Mouse (Mus musculus): ENCODE data around the gene Tmc2. TPM values are rescaled to one million over a fixed set of nuclear protein-coding genes. Genes with fewer than 3 reads are reported as not detected.

The Tmc2 gene
- polyA plus RNA-seq, 1 experiment from 2014 or later, result not detected

GRCm38 (mm10) chr2:130162701-130163100 is 32.3 kb upstream of the Tmc2 start:
- H3K27ac ChIP-seq (replicated peaks), result no peak overlapping the region
- no peak overlapping the region for H3K4me2 ChIP-seq (replicated peaks; ENCODE audit: low read depth)
- H3K4me1 ChIP-seq (replicated peaks; ENCODE audit: control insufficient read depth, insufficient read depth), result no peaks in the 10 kb centered on the region
- no peak overlapping the region for H3K4me3 ChIP-seq (ENCODE audit: low read depth, low read length)
- DNase-seq (ENCODE audit: low spot score) (no peak), ATAC-seq (ENCODE audit: low FRiP score, low TSS enrichment) (no peak)
- WGBS, result 65% methylated on average over 5 of the region's 5 CpGs
- TF ChIP-seq EP300 (optimal IDR thresholded peaks at IDR 0.05), result no peak
- TF ChIP-seq CTCF (IDR thresholded peaks at IDR 0.05; ENCODE audit: low read depth), result no peak
- no peak overlapping the region for H3K9ac ChIP-seq (ENCODE audit: low read length)
- H3K9me3 ChIP-seq (ENCODE audit: control insufficient read depth, low read length), result no peaks in the 10 kb centered on the region
- H3K36me3 ChIP-seq (ENCODE audit: control insufficient read depth, insufficient read depth, low read length), result no peaks in the 10 kb centered on the region
- H3K27me3 ChIP-seq (ENCODE audit: control insufficient read depth, insufficient read depth, low read length), result no peaks in the 10 kb centered on the region

- WGBS, result 67% methylated on average over 9 of the region's 9 CpGs
- Histone ChIP-seq H3K9me3 (ENCODE audit: control insufficient read depth, low read length) (no peaks in the 10 kb centered on the region), H3K4me2 (replicated peaks; ENCODE audit: low read depth) (no peak overlapping the region), H3K36me3 (ENCODE audit: control insufficient read depth, insufficient read depth, low read length) (peaks cover 11% of the 10 kb centered on the region), H3K4me3 (ENCODE audit: low read depth, low read length) (no peak overlapping the region), H3K4me1 (replicated peaks; ENCODE audit: control insufficient read depth, insufficient read depth) (no peaks in the 10 kb centered on the region), H3K9ac (ENCODE audit: low read length) (no peak overlapping the region), H3K27me3 (ENCODE audit: control insufficient read depth, insufficient read depth, low read length) (no peaks in the 10 kb centered on the region), H3K27ac (replicated peaks) (no peak overlapping the region)
- TF ChIP-seq CTCF (IDR thresholded peaks at IDR 0.05; ENCODE audit: low read depth) (peak; percentile 67), EP300 (optimal IDR thresholded peaks at IDR 0.05) (no peak)
- ATAC-seq (ENCODE audit: low FRiP score, low TSS enrichment) (peak; percentile 35; the same call in 1 of the 2 replicates), DNase-seq (ENCODE audit: low spot score) (no peak)
These were observed 28.4 kb upstream of the Tmc2 start for GRCm38 (mm10) chr2:130166311-130167214.

DNA sequence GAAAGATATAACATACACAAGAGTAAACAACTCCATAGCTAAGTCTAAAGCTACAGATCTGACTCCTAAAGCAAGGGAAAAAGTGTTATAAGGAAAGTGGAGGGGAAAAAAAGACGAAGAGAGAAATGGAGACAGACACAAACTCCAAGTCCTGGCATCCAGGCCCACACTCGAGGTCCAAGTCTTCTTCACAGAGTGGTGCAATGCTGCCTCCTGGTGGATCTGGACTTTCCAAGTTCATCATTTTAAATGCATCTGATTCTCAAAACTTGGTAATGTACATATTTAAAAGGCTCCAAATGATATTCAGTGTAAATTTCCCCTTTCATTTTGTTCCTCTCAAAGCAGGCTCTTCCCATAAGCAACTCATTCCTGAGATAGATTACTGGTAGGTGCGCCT is 27.1 kb upstream of the Tmc2 start:
- no peak overlapping the region for H3K4me3 ChIP-seq (ENCODE audit: low read depth, low read length)
- no peak overlapping the region for H3K27ac ChIP-seq (replicated peaks)
- no peak overlapping the region for H3K4me2 ChIP-seq (replicated peaks; ENCODE audit: low read depth)
- no peak overlapping the region for H3K9ac ChIP-seq (ENCODE audit: low read length)
- H3K27me3 ChIP-seq (ENCODE audit: control insufficient read depth, insufficient read depth, low read length), result no peaks in the 10 kb centered on the region
- TF ChIP-seq CTCF (IDR thresholded peaks at IDR 0.05; ENCODE audit: low read depth) (peak; percentile 86), EP300 (optimal IDR thresholded peaks at IDR 0.05) (no peak)
- H3K36me3 ChIP-seq (ENCODE audit: control insufficient read depth, insufficient read depth, low read length), result peaks cover 19% of the 10 kb centered on the region
- ATAC-seq (ENCODE audit: low FRiP score, low TSS enrichment) (no peak), DNase-seq (ENCODE audit: low spot score) (peak; percentile 63)
- 48% methylated on average over 3 of the region's 3 CpGs for WGBS
- no peaks in the 10 kb centered on the region for H3K9me3 ChIP-seq (ENCODE audit: control insufficient read depth, low read length)
- H3K4me1 ChIP-seq (replicated peaks; ENCODE audit: control insufficient read depth, insufficient read depth), result no peaks in the 10 kb centered on the region

DNA sequence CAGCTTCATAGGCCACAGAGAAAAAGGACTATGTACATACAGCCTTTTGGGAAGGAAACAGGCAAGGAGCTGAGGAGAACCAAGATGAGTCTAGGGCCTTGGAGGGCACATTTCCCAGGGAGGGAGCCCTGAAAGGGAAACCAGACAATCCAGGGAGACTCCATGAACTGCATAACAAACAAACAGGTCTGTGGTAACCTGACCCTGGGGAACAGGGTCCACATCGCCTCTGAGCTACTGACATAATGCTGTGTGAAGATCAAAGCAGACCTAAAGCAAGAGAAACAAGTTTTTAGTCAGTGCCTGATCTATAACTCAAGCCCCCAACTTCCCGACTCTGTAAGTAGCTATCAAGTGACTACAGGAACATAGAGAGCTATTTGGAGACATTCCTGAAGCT is 23.3 kb upstream of the Tmc2 start:
- H3K27ac ChIP-seq (replicated peaks), result no peak overlapping the region
- no peak for ATAC-seq (ENCODE audit: low FRiP score, low TSS enrichment)
- no peak overlapping the region for H3K4me2 ChIP-seq (replicated peaks; ENCODE audit: low read depth)
- H3K9me3 ChIP-seq (ENCODE audit: control insufficient read depth, low read length), result no peaks in the 10 kb centered on the region
- H3K36me3 ChIP-seq (ENCODE audit: control insufficient read depth, insufficient read depth, low read length), result peaks cover 32% of the 10 kb centered on the region
- H3K4me3 ChIP-seq (ENCODE audit: low read depth, low read length), result no peak overlapping the region
- TF ChIP-seq EP300 (optimal IDR thresholded peaks at IDR 0.05) (no peak), CTCF (IDR thresholded peaks at IDR 0.05; ENCODE audit: low read depth) (no peak)
- peaks cover 2% of the 10 kb centered on the region; the same call in 1 of the 2 replicates for H3K4me1 ChIP-seq (replicated peaks; ENCODE audit: control insufficient read depth, insufficient read depth)
- H3K27me3 ChIP-seq (ENCODE audit: control insufficient read depth, insufficient read depth, low read length), result no peaks in the 10 kb centered on the region
- DNase-seq (ENCODE audit: low spot score), result no peak
- no peak overlapping the region for H3K9ac ChIP-seq (ENCODE audit: low read length)
- 83% methylated on average over 2 of the region's 2 CpGs for WGBS

GRCm38 (mm10) chr2:130176820-130177219 is 18.2 kb upstream of the Tmc2 start:
- no peak for ATAC-seq (ENCODE audit: low FRiP score, low TSS enrichment)
- 62% methylated on average over 8 of the region's 8 CpGs for WGBS

DNA sequence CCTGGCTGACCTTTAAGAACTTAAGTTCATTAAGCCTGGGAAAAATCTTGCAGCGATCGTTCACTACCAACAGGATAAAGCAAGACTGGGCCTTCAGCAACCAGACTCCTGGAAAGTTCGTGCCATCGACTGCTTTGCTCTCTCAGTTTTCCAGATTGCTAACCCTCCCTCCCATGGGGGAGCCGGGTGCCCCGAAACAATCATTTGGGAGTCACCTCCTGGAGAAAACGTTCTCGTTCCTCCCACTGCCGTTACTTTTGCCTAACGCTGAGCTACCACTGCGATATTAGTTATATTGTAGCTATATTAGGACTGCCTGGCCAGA is 16.7 kb upstream of the Tmc2 start:
- ATAC-seq (ENCODE audit: low FRiP score, low TSS enrichment) (no peak), DNase-seq (ENCODE audit: low spot score) (no peak)
- no peak for TF ChIP-seq CTCF (IDR thresholded peaks at IDR 0.05; ENCODE audit: low read depth)
- no peak for TF ChIP-seq EP300 (optimal IDR thresholded peaks at IDR 0.05)
- no peaks in the 10 kb centered on the region for H3K9me3 ChIP-seq (ENCODE audit: control insufficient read depth, low read length)
- peak overlapping the region; percentile 99 for H3K4me3 ChIP-seq (ENCODE audit: low read depth, low read length)
- peaks cover 9% of the 10 kb centered on the region for H3K36me3 ChIP-seq (ENCODE audit: control insufficient read depth, insufficient read depth, low read length)
- peaks cover 9% of the 10 kb centered on the region; the same call in 1 of the 2 replicates for H3K4me1 ChIP-seq (replicated peaks; ENCODE audit: control insufficient read depth, insufficient read depth)
- H3K4me2 ChIP-seq (replicated peaks; ENCODE audit: low read depth), result peak overlapping the region; percentile 69
- no peaks in the 10 kb centered on the region for H3K27me3 ChIP-seq (ENCODE audit: control insufficient read depth, insufficient read depth, low read length)
- peak overlapping the region; percentile 99 for H3K9ac ChIP-seq (ENCODE audit: low read length)
- peak overlapping the region; percentile 98 for H3K27ac ChIP-seq (replicated peaks)
- WGBS, result under 1% methylated on average over 11 of the region's 11 CpGs

More at GRCm38 (mm10) chr2:130176820-130177219, 18.2 kb upstream of the Tmc2 start:
- Histone ChIP-seq H3K4me3 (ENCODE audit: low read depth, low read length) (no peak overlapping the region), H3K9me3 (ENCODE audit: control insufficient read depth, low read length) (no peaks in the 10 kb centered on the region), H3K27me3 (ENCODE audit: control insufficient read depth, insufficient read depth, low read length) (no peaks in the 10 kb centered on the region), H3K27ac (replicated peaks) (no peak overlapping the region), H3K4me2 (replicated peaks; ENCODE audit: low read depth) (no peak overlapping the region), H3K36me3 (ENCODE audit: control insufficient read depth, insufficient read depth, low read length) (peaks cover 22% of the 10 kb centered on the region), H3K9ac (ENCODE audit: low read length) (0 out of 2 replicates have a peak overlapping the region, but pooled peaks have one; percentile 35), H3K4me1 (replicated peaks; ENCODE audit: control insufficient read depth, insufficient read depth) (peaks cover 9% of the 10 kb centered on the region; the same call in 1 of the 2 replicates)
- no peak for DNase-seq (ENCODE audit: low spot score)
- no peak for TF ChIP-seq CTCF (IDR thresholded peaks at IDR 0.05; ENCODE audit: low read depth)
- TF ChIP-seq EP300 (optimal IDR thresholded peaks at IDR 0.05), result no peak

Data from stomach, postnatal 0 days (tissue).